Mouse (Mus musculus): ENCODE results near the gene Scyl3. TPM values are rescaled to one million over a fixed set of nuclear protein-coding genes. Genes with fewer than 3 reads are reported as not detected.

The Scyl3 gene
- 11.9 and 17.9 TPM in 2 replicates for polyA plus RNA-seq (2015; fragmentation: Nextera tagmentation; extraction: Ambion mirVana)

DNA sequence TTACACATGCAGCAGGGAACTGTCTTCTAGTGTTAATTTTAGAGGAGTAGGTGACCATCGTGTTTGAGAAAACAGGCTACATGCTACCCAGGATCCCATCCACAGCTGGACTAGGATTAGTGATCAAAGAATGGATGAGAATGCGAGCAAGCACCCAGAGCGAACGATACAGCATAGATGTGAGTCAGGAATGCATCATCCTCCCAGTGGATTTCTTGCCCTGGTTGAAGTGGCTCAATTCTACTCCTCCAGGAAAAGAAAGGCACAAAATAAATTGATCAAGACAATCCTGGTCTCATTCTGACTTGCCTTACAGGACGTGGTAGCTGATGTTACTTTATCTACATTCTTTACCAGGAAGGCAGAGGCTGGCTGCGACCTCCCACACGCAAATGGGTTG lies at the start of gene Scyl3:
TSS of gene Scyl3 (plus strand) at position 255 of the 400 bp plus-strand sequence.

GRCm38 (mm10) chr1:163994721-163995608 lies 66.1 kb downstream of the Scyl3 start, which contains the start of the genes BC055324 and Mettl18:
TSS of gene BC055324 (minus strand) at chr1:163994796.
TSS of gene Mettl18 (plus strand) at chr1:163994889.

Other genes starting within 250 kb of the Scyl3 start
- 0.17 and 0.23 TPM in 2 replicates for gene Mettl11b, start 203.9 kb upstream of the Scyl3 start, polyA plus RNA-seq (2015; fragmentation: Nextera tagmentation; extraction: Ambion mirVana)
- 16.1 and 24.1 TPM in 2 replicates for gene Kifap3, start 149.5 kb upstream of the Scyl3 start, polyA plus RNA-seq (2015; fragmentation: Nextera tagmentation; extraction: Ambion mirVana)
- gene BC055324, start 65.7 kb downstream of the Scyl3 start, polyA plus RNA-seq (2015; fragmentation: Nextera tagmentation; extraction: Ambion mirVana), result 3.5 and 3.7 TPM in 2 replicates
- 10.1 and 12.5 TPM in 2 replicates for gene Mettl18, start 65.8 kb downstream of the Scyl3 start, polyA plus RNA-seq (2015; fragmentation: Nextera tagmentation; extraction: Ambion mirVana)
- 0.06 and 0.09 TPM in 2 replicates for gene Sele, start 119.1 kb downstream of the Scyl3 start, polyA plus RNA-seq (2015; fragmentation: Nextera tagmentation; extraction: Ambion mirVana)
- 1.6 and 2.5 TPM in 2 replicates for gene Sell, start 132.9 kb downstream of the Scyl3 start, polyA plus RNA-seq (2015; fragmentation: Nextera tagmentation; extraction: Ambion mirVana)
- 0.17 and 0.28 TPM in 2 replicates for gene Selp, start 186.2 kb downstream of the Scyl3 start, polyA plus RNA-seq (2015; fragmentation: Nextera tagmentation; extraction: Ambion mirVana)
- gene F5, start 222.7 kb downstream of the Scyl3 start, polyA plus RNA-seq (2015; fragmentation: Nextera tagmentation; extraction: Ambion mirVana), result 1.1 TPM in 2 replicates

All from adrenal gland, postnatal 0 days (tissue).